Mouse (Mus musculus): ENCODE data around the gene Arhgef19. TPM values are rescaled to one million over a fixed set of nuclear protein-coding genes. Genes with fewer than 3 reads are reported as not detected.

The Arhgef19 gene
- polyA plus RNA-seq, 1 experiment = 2.6 TPM

DNA sequence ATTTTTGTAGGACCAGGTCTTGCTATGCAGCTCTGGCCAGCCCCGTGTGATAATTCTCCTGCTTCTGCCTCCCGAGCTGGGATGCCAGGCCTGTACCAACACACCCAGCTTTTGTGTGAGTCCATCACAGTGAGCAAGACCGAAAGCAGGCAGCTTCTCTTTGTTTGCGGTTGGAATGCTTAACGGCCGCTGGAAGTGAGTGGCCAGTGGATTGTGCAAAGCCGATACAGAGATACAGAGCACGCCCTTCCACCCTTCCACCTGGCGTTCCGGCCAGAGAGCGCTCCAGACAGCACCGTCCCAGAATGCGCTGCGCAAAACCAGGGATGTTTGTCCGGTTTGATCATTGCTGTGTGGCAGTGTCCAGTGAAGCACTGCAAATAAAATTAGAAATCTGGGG, 40.0 kb downstream of the Arhgef19 start:
- no peak for DNase-seq (ENCODE audit: low read depth)
- TF ChIP-seq CTCF (IDR thresholded peaks at IDR 0.05; ENCODE audit: borderline replicate concordance, extremely low read depth, insufficient read depth, insufficient read length) (no peak), POLR2A (IDR thresholded peaks at IDR 0.05; ENCODE audit: borderline replicate concordance, extremely low read depth, insufficient read depth, insufficient read length, poor library complexity, severe bottlenecking) (no peak)

DNA sequence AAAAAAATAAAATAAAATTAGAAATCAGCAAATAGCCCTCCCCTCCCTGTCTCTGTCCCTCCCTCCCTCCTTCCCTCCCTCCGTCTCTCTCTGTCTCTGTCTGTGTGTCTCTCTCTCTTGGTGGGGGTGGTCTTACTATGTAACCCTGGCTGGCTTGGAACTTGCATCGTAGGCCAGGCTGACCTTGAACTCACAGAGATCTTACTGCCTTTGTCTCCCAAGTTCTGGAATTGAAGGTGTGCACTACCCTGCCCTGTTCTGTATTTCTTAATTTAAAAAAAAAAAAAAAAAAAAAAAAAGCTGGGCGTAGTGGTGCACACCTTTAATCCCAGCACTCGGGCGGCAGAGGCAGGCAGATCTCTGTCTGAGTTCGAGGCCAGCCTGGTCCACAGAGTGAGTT, 40.5 kb downstream of the Arhgef19 start:
- no peak for TF ChIP-seq POLR2A (IDR thresholded peaks at IDR 0.05; ENCODE audit: borderline replicate concordance, extremely low read depth, insufficient read depth, insufficient read length, poor library complexity, severe bottlenecking)
- no peak for TF ChIP-seq CTCF (IDR thresholded peaks at IDR 0.05; ENCODE audit: borderline replicate concordance, extremely low read depth, insufficient read depth, insufficient read length)
- DNase-seq (ENCODE audit: low read depth) = no peak

DNA sequence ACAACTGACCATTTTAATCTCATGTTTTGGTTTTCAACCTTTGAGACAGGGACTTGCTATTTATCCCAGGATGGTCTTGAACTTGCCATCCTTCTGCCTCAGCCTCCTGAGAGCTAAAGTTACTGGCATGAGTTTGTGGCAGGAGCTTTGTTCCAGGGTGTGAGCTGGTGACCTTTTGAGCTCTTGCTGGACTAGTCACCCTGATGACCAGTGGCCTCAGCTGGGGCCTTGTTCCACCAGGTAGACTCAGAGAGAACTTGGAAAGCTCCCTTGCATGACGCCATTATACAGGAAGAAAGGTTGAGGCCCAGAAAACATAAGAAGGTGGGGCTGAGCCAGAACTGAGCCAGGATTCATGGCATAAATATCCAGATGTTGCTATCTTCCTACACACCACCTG, 41.2 kb downstream of the Arhgef19 start:
- DNase-seq (ENCODE audit: low read depth) = no peak
- no peak for TF ChIP-seq POLR2A (IDR thresholded peaks at IDR 0.05; ENCODE audit: borderline replicate concordance, extremely low read depth, insufficient read depth, insufficient read length, poor library complexity, severe bottlenecking)
- TF ChIP-seq CTCF (IDR thresholded peaks at IDR 0.05; ENCODE audit: borderline replicate concordance, extremely low read depth, insufficient read depth, insufficient read length) = no peak

DNA sequence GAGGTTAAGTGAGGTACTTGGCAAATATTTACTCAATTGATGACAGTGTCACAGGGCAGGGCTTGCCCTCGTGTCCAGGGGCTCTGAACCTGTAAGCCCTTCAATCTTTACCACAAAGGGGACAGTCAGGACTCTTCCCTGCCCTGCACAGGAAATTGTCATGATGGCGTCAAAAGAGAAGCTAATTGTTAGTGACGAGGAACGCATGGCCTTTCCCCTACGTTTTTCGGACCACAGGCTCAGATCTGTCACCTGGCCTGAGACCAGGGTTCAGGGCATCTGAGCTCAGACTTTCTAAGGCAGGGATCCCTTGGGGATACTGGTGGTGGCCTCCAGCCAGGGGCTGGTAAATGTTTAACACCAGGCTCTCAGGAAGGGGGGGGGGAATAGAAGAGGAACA, 41.9 kb downstream of the Arhgef19 start:
- no peak for DNase-seq (ENCODE audit: low read depth)

DNA sequence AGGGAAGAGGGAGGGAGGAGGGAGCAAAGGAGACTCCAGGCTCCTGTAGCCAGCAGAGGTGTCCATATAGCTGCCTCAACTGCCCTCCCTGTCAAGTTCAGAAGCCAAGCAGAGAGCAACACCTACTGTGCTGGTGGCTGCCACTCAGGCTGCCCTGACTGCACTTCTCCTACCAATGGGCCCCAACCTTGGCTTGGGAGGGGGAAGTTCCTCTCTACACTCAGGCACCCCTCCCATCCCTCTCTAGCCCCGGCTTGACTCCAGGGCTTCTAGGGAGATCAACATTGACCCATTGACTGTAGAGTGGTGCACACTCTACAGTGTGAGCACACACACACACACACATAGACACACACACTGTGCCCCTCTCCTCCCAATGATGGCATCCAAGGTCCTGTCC, 42.3 kb downstream of the Arhgef19 start:
- DNase-seq (ENCODE audit: low read depth) = no peak
- TF ChIP-seq POLR2A (IDR thresholded peaks at IDR 0.05; ENCODE audit: borderline replicate concordance, extremely low read depth, insufficient read depth, insufficient read length, poor library complexity, severe bottlenecking) = no peak
- no peak for TF ChIP-seq CTCF (IDR thresholded peaks at IDR 0.05; ENCODE audit: borderline replicate concordance, extremely low read depth, insufficient read depth, insufficient read length)

More for the DNA sequence above, 41.9 kb downstream of the Arhgef19 start:
- TF ChIP-seq POLR2A (IDR thresholded peaks at IDR 0.05; ENCODE audit: borderline replicate concordance, extremely low read depth, insufficient read depth, insufficient read length, poor library complexity, severe bottlenecking) (no peak), CTCF (IDR thresholded peaks at IDR 0.05; ENCODE audit: borderline replicate concordance, extremely low read depth, insufficient read depth, insufficient read length) (no peak)

- TF ChIP-seq CTCF (IDR thresholded peaks at IDR 0.05; ENCODE audit: borderline replicate concordance, extremely low read depth, insufficient read depth, insufficient read length) = no peak
- TF ChIP-seq POLR2A (IDR thresholded peaks at IDR 0.05; ENCODE audit: borderline replicate concordance, extremely low read depth, insufficient read depth, insufficient read length, poor library complexity, severe bottlenecking) = no peak
- DNase-seq (ENCODE audit: low read depth) = no peak
Observed at GRCm38 (mm10) chr4:141282087-141282486, 42.8 kb downstream of the Arhgef19 start.

DNA sequence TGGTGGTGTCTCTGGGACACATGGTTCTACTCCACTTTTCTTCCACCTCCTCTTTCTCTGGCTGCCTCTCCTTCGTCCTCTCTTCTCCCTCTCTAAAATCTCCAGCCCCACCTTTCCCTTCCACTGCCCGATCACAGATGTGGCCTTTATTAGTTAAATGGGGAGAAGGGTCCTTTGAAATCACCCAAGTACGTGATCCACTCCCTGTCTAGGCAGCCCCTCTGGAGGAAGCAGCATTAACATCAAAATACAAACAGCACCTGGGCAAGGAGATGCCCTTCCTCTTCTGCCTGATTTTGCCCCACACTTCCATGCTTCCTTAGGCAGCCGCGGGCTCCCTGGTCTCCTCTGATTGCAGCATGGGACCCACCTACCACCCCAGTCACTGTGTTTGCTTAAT, 43.3 kb downstream of the Arhgef19 start:
- TF ChIP-seq CTCF (IDR thresholded peaks at IDR 0.05; ENCODE audit: borderline replicate concordance, extremely low read depth, insufficient read depth, insufficient read length) (no peak), POLR2A (IDR thresholded peaks at IDR 0.05; ENCODE audit: borderline replicate concordance, extremely low read depth, insufficient read depth, insufficient read length, poor library complexity, severe bottlenecking) (no peak)
- DNase-seq (ENCODE audit: low read depth) = no peak

DNA sequence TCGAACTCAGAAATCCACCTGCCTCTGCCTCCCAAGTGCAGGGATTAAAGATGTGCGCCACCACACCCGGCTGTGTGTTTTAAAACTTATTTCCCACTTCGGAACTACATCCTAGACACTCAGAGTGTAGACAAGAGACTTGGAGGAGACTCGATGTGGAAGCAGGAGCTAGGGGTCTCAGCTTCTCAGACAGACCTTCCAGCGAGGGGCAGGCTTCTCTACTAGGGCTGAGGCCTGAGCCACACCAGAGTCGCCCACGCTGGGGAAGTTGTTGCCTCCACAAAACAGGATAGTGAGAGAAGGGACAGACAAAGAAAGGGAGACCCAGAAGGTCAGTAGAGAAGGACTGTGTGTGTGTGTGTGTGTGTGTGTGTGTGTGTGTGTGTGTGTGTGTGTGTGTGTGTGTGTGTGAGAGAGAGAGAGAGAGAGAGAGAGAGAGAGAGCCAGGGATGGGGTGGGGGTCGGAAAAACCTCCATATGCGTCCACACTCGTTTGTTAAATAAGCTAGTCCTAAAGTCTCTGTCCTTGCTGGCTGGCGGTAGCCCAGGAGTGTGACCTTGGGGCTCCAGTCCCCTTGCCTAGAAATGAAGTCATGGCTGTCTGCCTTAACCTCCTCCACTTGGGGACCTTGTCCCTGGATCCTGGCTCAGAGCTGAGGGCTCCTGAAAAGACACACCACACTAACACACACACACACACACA, 44.0 kb downstream of the Arhgef19 start:
- no peak for DNase-seq (ENCODE audit: low read depth)
- TF ChIP-seq CTCF (IDR thresholded peaks at IDR 0.05; ENCODE audit: borderline replicate concordance, extremely low read depth, insufficient read depth, insufficient read length) = no peak
- no peak for TF ChIP-seq POLR2A (IDR thresholded peaks at IDR 0.05; ENCODE audit: borderline replicate concordance, extremely low read depth, insufficient read depth, insufficient read length, poor library complexity, severe bottlenecking)

DNA sequence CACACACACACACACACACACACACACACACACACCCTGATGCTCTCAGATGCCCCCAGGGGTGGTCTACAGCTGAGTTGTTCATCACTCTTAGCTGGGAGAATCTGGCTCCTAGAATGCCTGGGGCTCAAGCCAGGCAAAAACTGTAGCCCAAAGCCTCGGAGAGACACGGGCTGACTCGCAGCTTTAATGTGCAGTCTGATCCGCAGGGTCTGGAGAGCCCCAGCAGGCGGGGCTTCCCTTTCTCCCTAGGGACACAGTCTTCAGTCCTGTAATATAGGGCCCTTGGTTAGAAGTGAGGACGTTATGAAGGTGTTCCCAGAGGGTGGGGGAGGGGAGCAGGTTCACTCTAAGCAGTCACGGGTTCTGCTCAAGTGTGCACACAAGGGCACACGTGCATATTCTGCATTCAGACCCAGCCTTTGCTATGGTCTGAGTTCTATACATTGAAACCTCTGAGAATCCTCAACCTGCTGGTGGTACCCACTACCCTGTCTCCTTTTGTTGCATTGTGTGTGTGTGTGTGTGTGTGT, 44.6 kb downstream of the Arhgef19 start:
- TF ChIP-seq CTCF (IDR thresholded peaks at IDR 0.05; ENCODE audit: borderline replicate concordance, extremely low read depth, insufficient read depth, insufficient read length) (no peak), POLR2A (IDR thresholded peaks at IDR 0.05; ENCODE audit: borderline replicate concordance, extremely low read depth, insufficient read depth, insufficient read length, poor library complexity, severe bottlenecking) (no peak)
- DNase-seq (ENCODE audit: low read depth) = no peak

GRCm38 (mm10) chr4:141284486-141284885, 45.2 kb downstream of the Arhgef19 start:
- no peak for DNase-seq (ENCODE audit: low read depth)
- TF ChIP-seq CTCF (IDR thresholded peaks at IDR 0.05; ENCODE audit: borderline replicate concordance, extremely low read depth, insufficient read depth, insufficient read length) (no peak), POLR2A (IDR thresholded peaks at IDR 0.05; ENCODE audit: borderline replicate concordance, extremely low read depth, insufficient read depth, insufficient read length, poor library complexity, severe bottlenecking) (no peak)

DNA sequence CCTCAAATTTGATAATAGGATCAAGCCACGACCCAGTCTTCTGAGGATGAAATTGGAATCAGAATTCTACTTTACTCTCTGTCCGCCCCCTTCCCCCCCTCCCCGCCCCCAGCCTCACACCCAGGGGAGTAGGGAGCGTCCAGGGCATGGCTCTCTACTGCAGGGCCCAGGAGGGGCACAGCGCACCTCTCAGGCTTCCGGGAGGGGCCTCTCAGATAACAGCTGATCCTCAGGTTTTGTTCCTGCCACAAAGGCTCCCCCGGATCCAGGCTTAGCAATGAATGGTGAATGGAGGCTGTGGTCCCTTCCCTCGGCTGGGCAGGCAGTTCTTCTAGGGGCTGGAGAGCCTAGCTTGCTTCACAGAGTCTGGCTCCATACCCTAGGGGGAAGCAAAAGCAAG, 45.8 kb downstream of the Arhgef19 start:
- DNase-seq (ENCODE audit: low read depth) = no peak
- TF ChIP-seq CTCF (IDR thresholded peaks at IDR 0.05; ENCODE audit: borderline replicate concordance, extremely low read depth, insufficient read depth, insufficient read length) = no peak
- TF ChIP-seq POLR2A (IDR thresholded peaks at IDR 0.05; ENCODE audit: borderline replicate concordance, extremely low read depth, insufficient read depth, insufficient read length, poor library complexity, severe bottlenecking) = no peak

All from brain, embryonic 14.5 days (tissue).